ENCODE assay signal across 30 mouse cellular contexts in the genomic region with DNA sequence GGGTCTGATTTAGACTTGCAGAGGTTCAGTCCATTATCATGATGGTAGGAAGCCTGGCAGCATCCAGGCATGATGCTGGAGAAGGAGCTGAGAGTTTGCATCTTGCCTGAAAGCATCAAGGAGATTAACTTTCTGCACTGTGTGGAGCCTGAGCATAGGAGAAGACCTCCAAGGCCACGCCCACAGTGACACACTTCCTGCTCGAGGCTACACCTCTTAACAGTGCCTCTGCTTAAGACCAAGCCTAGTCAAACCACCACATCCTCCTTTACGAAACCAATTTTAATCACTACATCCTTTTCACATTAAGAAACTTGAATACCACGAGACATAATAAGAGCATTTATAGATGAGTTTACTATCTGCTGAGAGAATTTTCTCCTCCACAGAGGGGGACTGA. TPM values are rescaled to one million over a fixed set of nuclear protein-coding genes. Genes with fewer than 3 reads are reported as not detected.
DNase-seq lines count a peak whose midpoint lies in the region; ATAC-seq and TF ChIP-seq lines count a peak whose summit lies in the region.
"Had no signal": no experiment of that assay in that cellular context is flagged by ENCODE, and none has a peak within 500 bp of the region (broad histone marks: within the 10 kb centered on the region; RNA-seq: fewer than 3 reads in every experiment).

No protein-coding gene starts in this region.

- no peak for TF ChIP-seq CTCF in CH12.LX (conservative IDR thresholded peaks at IDR 0.05 in 1 of 2, IDR thresholded peaks at IDR 0.05 in 1 of 2; ENCODE audit: low read depth in 2 of 2, low read length in 2 of 2)

- TF ChIP-seq EP300 in CH12.LX (IDR thresholded peaks at IDR 0.05; ENCODE audit: low read length): no peak

- ATAC-seq in neutrophil, adult 5-6 weeks (ENCODE audit: extremely low read depth, insufficient number of reproducible peaks, low FRiP score, poor library complexity, severe bottlenecking): peak; percentile 69; the same call in 1 of the 2 replicates
- ATAC-seq: forebrain, embryonic 13.5 days; liver, postnatal 0 days; midbrain, embryonic 15.5 days; Patski had no signal

- H3K36me3 ChIP-seq in CH12.LX (replicated peaks in 1 of 2; ENCODE audit: control insufficient read depth in 1 of 2, insufficient read depth in 1 of 2, low read length in 1 of 2): no peaks in the 10 kb centered on the region
- no peaks in the 10 kb centered on the region for H3K36me3 ChIP-seq in embryonic facial prominence, embryonic 10.5 days (replicated peaks)
- H3K36me3 ChIP-seq: heart, embryonic 13.5 days; hindbrain, embryonic 15.5 days; limb, embryonic 10.5 days; midbrain, embryonic 15.5 days had no signal

- no peak overlapping the region for H3K4me2 ChIP-seq in CH12.LX (ENCODE audit: insufficient read depth, low read depth, poor library complexity, severe bottlenecking)
- H3K4me2 ChIP-seq: forebrain, embryonic 13.5 days; heart, embryonic 13.5 days; hindbrain, embryonic 15.5 days; midbrain, embryonic 15.5 days had no signal

- H3K27ac ChIP-seq in CH12.LX (ENCODE audit: insufficient read depth, low read depth): no peak overlapping the region
- H3K27ac ChIP-seq in embryonic facial prominence, embryonic 10.5 days (replicated peaks): no peak overlapping the region
- H3K27ac ChIP-seq: forebrain, embryonic 13.5 days; heart, embryonic 13.5 days; hindbrain, embryonic 15.5 days; layer of hippocampus, adult 2 months; limb, embryonic 10.5 days; midbrain, embryonic 15.5 days had no signal

- H3K27me3 ChIP-seq in CH12.LX (replicated peaks): peaks cover 23% of the 10 kb centered on the region
- peaks cover 16% of the 10 kb centered on the region for H3K27me3 ChIP-seq in embryonic facial prominence, embryonic 10.5 days (replicated peaks; ENCODE audit: low read depth, poor library complexity, severe bottlenecking)
- H3K27me3 ChIP-seq: forebrain, embryonic 13.5 days; midbrain, embryonic 15.5 days had no signal

- in situ Hi-C loops in CH12.LX (cut with MboI; ENCODE audit: low pct_ligation_motif_present, low pct_unique_long_range_greater_than_20kb, low sequenced_read_pairs): no loop called here

- WGBS in embryonic facial prominence, embryonic 10.5 days: 84% methylated on average over 4 of the region's 4 CpGs

- dilution Hi-C loops in CH12.LX (cut with MboI; ENCODE audit: extremely low pct_ligation_motif_present, extremely low pct_unique_long_range_greater_than_20kb, low sequenced_read_pairs): no loop called here

- no peaks in the 10 kb centered on the region for H3K9me3 ChIP-seq in CH12.LX (replicated peaks; ENCODE audit: low read length)
- no peaks in the 10 kb centered on the region for H3K9me3 ChIP-seq in embryonic facial prominence, embryonic 10.5 days
- H3K9me3 ChIP-seq: forebrain, embryonic 13.5 days; heart, embryonic 13.5 days; hindbrain, embryonic 15.5 days; limb, embryonic 10.5 days; midbrain, embryonic 15.5 days had no signal

- DNase-seq in CD4-positive helper T cell, adult 2 months (ENCODE audit: low read depth, low spot score): peak; percentile 87
- peak; percentile 34 for DNase-seq in CH12.LX (ENCODE audit: extremely low read depth)
- DNase-seq in induced T-regulatory cell, adult 2 months (ENCODE audit: low read depth): peak; percentile 91
- DNase-seq in left cerebral cortex, adult 8-10 months (ENCODE audit: low spot score in 2 of 2): no peak
- DNase-seq in urinary bladder, postnatal 25 days (ENCODE audit: low spot score): no peak
- DNase-seq in adrenal gland, adult 8-10 months: no peak
- DNase-seq in embryonic facial prominence, embryonic 10.5 days (ENCODE audit: low spot score): no peak
- DNase-seq: adrenal gland, postnatal 36 days; cerebellum, adult 11-12 months; cerebellum, postnatal 36 days; gastrocnemius, postnatal 10 days; heart, adult 18-20 months; heart, postnatal 36 days; kidney, adult 2 months; kidney, postnatal 10 days; liver, postnatal 0 days; lung, postnatal 10 days had no signal

- no peak for TF ChIP-seq RAD21 in CH12.LX (IDR thresholded peaks at IDR 0.05; ENCODE audit: low read depth, low read length)

- no peak overlapping the region for H3K9ac ChIP-seq in CH12.LX (ENCODE audit: insufficient read depth, low read depth)
- H3K9ac ChIP-seq: forebrain, embryonic 13.5 days; heart, embryonic 13.5 days; hindbrain, embryonic 15.5 days; liver, postnatal 0 days; midbrain, embryonic 15.5 days had no signal

- TF ChIP-seq POLR2A in CH12.LX (IDR thresholded peaks at IDR 0.05; ENCODE audit: low read depth, low read length): no peak

- 0 out of 4 replicates have a peak, but pooled peaks cover 0 to 3% of the 10 kb centered on the region in 2 experiments for H3K4me1 ChIP-seq in CH12.LX (ENCODE audit: control insufficient read depth in 1 of 2, insufficient read depth in 2 of 2)
- peaks cover 9% of the 10 kb centered on the region for H3K4me1 ChIP-seq in embryonic facial prominence, embryonic 10.5 days
- H3K4me1 ChIP-seq: heart, embryonic 13.5 days; limb, embryonic 10.5 days had no signal

- no peaks in the 10 kb centered on the region for H3K79me2 ChIP-seq in CH12.LX (replicated peaks; ENCODE audit: control insufficient read depth, extremely low read depth, insufficient read depth, poor library complexity, severe bottlenecking)

- no peak overlapping the region for H3K4me3 ChIP-seq in CH12.LX (replicated peaks in 1 of 3; ENCODE audit: low read depth in 2 of 3, low read length in 2 of 3, poor library complexity in 1 of 3)
- H3K4me3 ChIP-seq in embryonic facial prominence, embryonic 10.5 days: no peak overlapping the region
- H3K4me3 ChIP-seq: forebrain, embryonic 13.5 days; heart, embryonic 13.5 days; hindbrain, embryonic 15.5 days; layer of hippocampus, adult 2 months; limb, embryonic 10.5 days; midbrain, embryonic 15.5 days had no signal

TF ChIP-seq in CH12.LX, 34 proteins besides CTCF, POLR2A, EP300 and RAD21:
- TF ChIP-seq BHLHE40 (IDR thresholded peaks at IDR 0.05; ENCODE audit: low read depth, low read length) (no peak), MXI1 (IDR thresholded peaks at IDR 0.05; ENCODE audit: low read depth, low read length) (no peak), IRF4 (IDR thresholded peaks at IDR 0.05; ENCODE audit: low read depth, low read length) (no peak), UBTF (IDR thresholded peaks at IDR 0.05; ENCODE audit: low read depth, low read length) (no peak), MYC (IDR thresholded peaks at IDR 0.05; ENCODE audit: low read depth, low read length) (no peak), ZKSCAN1 (IDR thresholded peaks at IDR 0.05; ENCODE audit: borderline replicate concordance, low read depth, low read length) (no peak), ZNF384 (IDR thresholded peaks at IDR 0.05; ENCODE audit: low read depth, low read length) (no peak), PAX5 (IDR thresholded peaks at IDR 0.05; ENCODE audit: low read length) (no peak), ZC3H11A (IDR thresholded peaks at IDR 0.05; ENCODE audit: low read depth, low read length) (no peak)

RNA-seq across cellular contexts. Expression of a gene that starts 16.1 kb away (rescaled TPM):
- total RNA-seq in CH12.LX (2012; rRNA removed) (not detected in 2 replicates), CH12.LX (2014; rRNA removed) (not detected in 2 replicates)
- polyA plus RNA-seq in CH12.LX (2012; ENCODE audit: insufficient read length, low read depth): not detected in 2 replicates
- not detected in 2 replicates for total RNA-seq in neutrophil, adult 5-6 weeks (2017)
- total RNA-seq in left cerebral cortex, adult 8-10 months (2022): not detected
- total RNA-seq in adrenal gland, adult 8-10 months (2022): not detected
- polyA plus RNA-seq in embryonic facial prominence, embryonic 10.5 days (2016; fragmentation: Nextera tagmentation; extraction: Ambion mirVana): not detected in 2 replicates
- total RNA-seq: adrenal gland, postnatal 36 days; gastrocnemius, postnatal 10 days; heart, adult 18-20 months; heart, postnatal 36 days; layer of hippocampus, adult 2 months; left cerebral cortex, adult 18-20 months; liver, adult 2 months; megakaryocyte-erythroid progenitor cell, adult 5-6 weeks had no signal
- polyA plus RNA-seq: forebrain, embryonic 13.5 days; heart, embryonic 13.5 days; hindbrain, embryonic 15.5 days; limb, embryonic 10.5 days; liver, adult 2 months; liver, postnatal 0 days; midbrain, embryonic 15.5 days; neural tube, embryonic 11.5 days; Patski; testis, adult 2 months had no signal

RNA-seq across cellular contexts. Expression of a gene that starts 18.7 kb away (rescaled TPM):
- total RNA-seq in CH12.LX (2012; rRNA removed) (1.6 and 1.7 TPM in 2 replicates), CH12.LX (2014; rRNA removed) (3.6 TPM in 2 replicates)
- 3.6 and 4.7 TPM in 2 replicates for polyA plus RNA-seq in CH12.LX (2012; ENCODE audit: insufficient read length, low read depth)
- 10.2 and 20.1 TPM in 2 replicates for total RNA-seq in neutrophil, adult 5-6 weeks (2017)
- total RNA-seq in left cerebral cortex, adult 8-10 months (2022): 1 to 10 TPM in 3 of 4 experiments, under 1 TPM in 1; 0.46 to 1.9 (median 1.5) TPM
- total RNA-seq in adrenal gland, adult 8-10 months (2022): 1 to 10 TPM in 3 of 4 experiments, under 1 TPM in 1; 0.61 to 2.2 (median 1.7) TPM
- polyA plus RNA-seq in embryonic facial prominence, embryonic 10.5 days (2016; fragmentation: Nextera tagmentation; extraction: Ambion mirVana): 0.14 and 0.49 TPM in 2 replicates

RNA-seq across cellular contexts. Expression of a gene that starts 30.2 kb away (rescaled TPM):
- total RNA-seq in CH12.LX (2012; rRNA removed) (not detected in 2 replicates), CH12.LX (2014; rRNA removed) (not detected in 2 replicates)
- not detected in 2 replicates for polyA plus RNA-seq in CH12.LX (2012; ENCODE audit: insufficient read length, low read depth)
- not detected in 2 replicates for total RNA-seq in neutrophil, adult 5-6 weeks (2017)
- total RNA-seq in left cerebral cortex, adult 8-10 months (2022): not detected
- total RNA-seq in adrenal gland, adult 8-10 months (2022): not detected
- polyA plus RNA-seq in embryonic facial prominence, embryonic 10.5 days (2016; fragmentation: Nextera tagmentation; extraction: Ambion mirVana): not detected in 2 replicates
- total RNA-seq: adrenal gland, postnatal 36 days; gastrocnemius, postnatal 10 days; heart, adult 18-20 months; heart, postnatal 36 days; layer of hippocampus, adult 2 months; left cerebral cortex, adult 18-20 months; liver, adult 2 months; megakaryocyte-erythroid progenitor cell, adult 5-6 weeks had no signal
- polyA plus RNA-seq: forebrain, embryonic 13.5 days; heart, embryonic 13.5 days; hindbrain, embryonic 15.5 days; kidney, adult 2 months; limb, embryonic 10.5 days; liver, adult 2 months; liver, postnatal 0 days; midbrain, embryonic 15.5 days; neural tube, embryonic 11.5 days; Patski; testis, adult 2 months had no signal

RNA-seq across cellular contexts. Expression of a gene that starts 35.7 kb away (rescaled TPM):
- total RNA-seq in CH12.LX (2012; rRNA removed) (not detected in 2 replicates), CH12.LX (2014; rRNA removed) (not detected in 2 replicates)
- polyA plus RNA-seq in CH12.LX (2012; ENCODE audit: insufficient read length, low read depth): not detected in 2 replicates
- total RNA-seq in neutrophil, adult 5-6 weeks (2017): 0.47 TPM in 1 of 2 replicates, not detected in the other
- not detected for total RNA-seq in left cerebral cortex, adult 8-10 months (2022)
- total RNA-seq in adrenal gland, adult 8-10 months (2022): not detected
- polyA plus RNA-seq in embryonic facial prominence, embryonic 10.5 days (2016; fragmentation: Nextera tagmentation; extraction: Ambion mirVana): not detected in 2 replicates
- total RNA-seq: adrenal gland, postnatal 36 days; gastrocnemius, postnatal 10 days; heart, adult 18-20 months; heart, postnatal 36 days; layer of hippocampus, adult 2 months; left cerebral cortex, adult 18-20 months; liver, adult 2 months; megakaryocyte-erythroid progenitor cell, adult 5-6 weeks had no signal
- polyA plus RNA-seq: forebrain, embryonic 13.5 days; heart, embryonic 13.5 days; kidney, adult 2 months; limb, embryonic 10.5 days; liver, adult 2 months; neural tube, embryonic 11.5 days; Patski; testis, adult 2 months had no signal

RNA-seq across cellular contexts. Expression of a gene that starts 53.6 kb away (rescaled TPM):
- total RNA-seq in CH12.LX (2012; rRNA removed): 0.13 and 0.30 TPM in 2 replicates
- total RNA-seq in CH12.LX (2014; rRNA removed): not detected in 2 replicates
- 0.05 TPM in 1 of 2 replicates, not detected in the other for polyA plus RNA-seq in CH12.LX (2012; ENCODE audit: insufficient read length, low read depth)
- total RNA-seq in neutrophil, adult 5-6 weeks (2017): 72.6 and 77.3 TPM in 2 replicates
- total RNA-seq in left cerebral cortex, adult 8-10 months (2022): not detected
- under 1 TPM; 0.30 to 0.44 (median 0.39) TPM for total RNA-seq in adrenal gland, adult 8-10 months (2022)
- polyA plus RNA-seq in embryonic facial prominence, embryonic 10.5 days (2016; fragmentation: Nextera tagmentation; extraction: Ambion mirVana): 0.06 TPM in 1 of 2 replicates, not detected in the other
- total RNA-seq: gastrocnemius, postnatal 10 days; layer of hippocampus, adult 2 months; left cerebral cortex, adult 18-20 months had no signal
- polyA plus RNA-seq: neural tube, embryonic 11.5 days had no signal

Comparison
In these comparisons a context has a peak if more than half of its experiments do, and no peak if none do; other contexts are left out.
1. DNase-seq: peak in CD4-positive helper T cell, adult 2 months (single experiment), CH12.LX (single experiment) and induced T-regulatory cell, adult 2 months (single experiment); none in left cerebral cortex, adult 8-10 months (0 of 2), urinary bladder, postnatal 25 days (single experiment), adrenal gland, adult 8-10 months (single experiment) and embryonic facial prominence, embryonic 10.5 days (single experiment).